Mouse (Mus musculus) embryonic facial prominence, embryonic 15.5 days (tissue): ENCODE measurements around the gene Ubald1. TPM values are rescaled to one million over a fixed set of nuclear protein-coding genes. Genes with fewer than 3 reads are reported as not detected.

Experiments
- ATAC-seq: fragments of 200-750 bp; cut with Nextera tagmentation; 2 replicates; pipeline ENCODE4 v1.8.0; 2017; ENCODE audit warnings: low read depth, moderate TSS enrichment; ENCODE audit not compliant: insufficient number of reproducible peaks, low FRiP score, low TSS enrichment
- H3K27ac ChIP-seq: fragments of 300-500 bp; sonication (generic); replicated peaks from 2 replicates; pipeline ENCODE4 v1.5.1; 2015; ENCODE audit warnings: mild to moderate bottlenecking, inconsistent platforms
- H3K27me3 ChIP-seq: fragments of 300-500 bp; sonication (generic); 2 replicates; pipeline ENCODE4 v1.6.1; 2015; ENCODE audit warnings: inconsistent platforms
- H3K36me3 ChIP-seq: fragments of 300-500 bp; sonication (generic); 2 replicates; pipeline ENCODE4 v1.6.1; 2015; ENCODE audit warnings: mild to moderate bottlenecking, inconsistent platforms
- H3K4me1 ChIP-seq: fragments of 300-500 bp; sonication (generic); 2 replicates; pipeline ENCODE4 v1.6.1; 2015; ENCODE audit warnings: inconsistent platforms
- H3K4me2 ChIP-seq: fragments of 300-500 bp; sonication (generic); replicated peaks from 2 replicates; pipeline ENCODE4 v1.6.1; 2015; ENCODE audit warnings: mild to moderate bottlenecking, inconsistent platforms
- H3K4me3 ChIP-seq: fragments of 300-500 bp; sonication (generic); replicated peaks from 2 replicates; pipeline ENCODE4 v1.5.1; 2015; ENCODE audit warnings: mild to moderate bottlenecking, inconsistent platforms
- H3K9ac ChIP-seq: fragments of 300-500 bp; sonication (generic); 2 replicates; pipeline ENCODE4 v1.6.1; 2015; ENCODE audit warnings: inconsistent platforms
- H3K9me3 ChIP-seq: fragments of 300-500 bp; sonication (generic); replicated peaks from 2 replicates; pipeline ENCODE4 v1.6.1; 2016; ENCODE audit warnings: inconsistent platforms
- WGBS: fragments of 180-500 bp; shearing (Covaris S2); methylation state at CpG from one replicate; pipeline ENCODE4 v1.1.7; 2015; 5-methylcytosine and 5-hydroxymethylcytosine counted together
- polyA plus RNA-seq: library from polyadenylated mRNA; unstranded; fragments of >200 nt; fragmentation: Nextera tagmentation; extraction: Ambion mirVana; gene quantifications from 2 replicates; pipeline ENCODE4 v1.2.1, GENCODE M21; 2015

Gene Ubald1
- polyA plus RNA-seq, 1 experiment from 2014 or later, result 51.3 TPM

DNA sequence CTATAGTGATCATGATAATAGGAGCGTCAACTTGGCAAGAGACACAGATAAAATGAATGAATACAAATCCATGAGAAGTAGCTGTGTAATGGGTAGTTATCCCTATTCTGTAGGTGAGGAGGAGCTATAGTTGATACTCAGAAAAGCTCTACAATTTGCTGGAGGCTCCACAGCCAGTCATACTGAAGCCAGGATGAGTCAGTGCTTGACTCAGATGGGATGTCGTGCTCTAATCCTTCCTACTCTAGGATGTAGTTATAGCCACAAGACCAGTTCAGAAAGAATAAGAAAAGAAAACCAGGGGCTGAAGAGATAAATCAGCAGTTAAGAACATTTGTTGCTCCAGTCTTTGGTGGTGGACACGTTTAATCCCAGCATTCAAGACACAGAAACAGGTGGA is 42.5 kb downstream of the Ubald1 start:
- ATAC-seq, result no peak
- WGBS, result 67% methylated on average over 3 of the region's 3 CpGs
- Histone ChIP-seq H3K4me1 (no peaks in the 10 kb centered on the region), H3K9ac (no peak overlapping the region), H3K4me3 (no peak overlapping the region), H3K27me3 (no peaks in the 10 kb centered on the region), H3K27ac (no peak overlapping the region), H3K4me2 (no peak overlapping the region), H3K36me3 (no peaks in the 10 kb centered on the region), H3K9me3 (no peaks in the 10 kb centered on the region)

DNA sequence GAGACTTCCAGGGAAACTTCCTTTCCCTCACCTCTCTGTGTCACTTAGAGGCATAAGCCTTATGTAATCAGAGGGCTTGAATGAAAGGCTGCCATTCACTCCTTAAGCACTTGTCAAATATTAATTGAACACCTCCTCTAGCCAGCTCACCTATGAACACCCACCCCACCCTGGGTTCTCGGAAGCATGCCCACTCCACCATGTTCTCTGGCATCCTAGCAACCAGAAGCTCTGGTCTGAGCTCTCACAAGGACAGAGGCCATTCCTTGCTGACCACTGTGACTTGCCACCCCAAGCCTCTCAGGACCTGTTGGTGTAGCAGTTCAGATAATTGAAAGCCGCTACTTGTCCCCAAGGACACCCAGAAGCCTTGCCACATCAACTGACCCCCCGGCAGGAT is 44.9 kb downstream of the Ubald1 start, which contains the start of gene 4930562C15Rik:
TSS of gene 4930562C15Rik (plus strand) at position 226 of the 400 bp plus-strand sequence.
- H3K9me3 ChIP-seq, result no peaks in the 10 kb centered on the region
- no peak within 1 kb of the TSS for H3K27ac ChIP-seq
- no peaks in the 10 kb centered on the region for H3K27me3 ChIP-seq
- WGBS, result 89% methylated on average over 3 of the region's 3 CpGs
- no peak within 1 kb of the TSS for H3K4me2 ChIP-seq
- no peaks in the 10 kb centered on the region for H3K4me1 ChIP-seq
- H3K36me3 ChIP-seq, result no peaks in the 10 kb centered on the region
- no peak within 1 kb of the TSS for H3K4me3 ChIP-seq
- no peak for ATAC-seq
- no peak within 1 kb of the TSS for H3K9ac ChIP-seq

DNA sequence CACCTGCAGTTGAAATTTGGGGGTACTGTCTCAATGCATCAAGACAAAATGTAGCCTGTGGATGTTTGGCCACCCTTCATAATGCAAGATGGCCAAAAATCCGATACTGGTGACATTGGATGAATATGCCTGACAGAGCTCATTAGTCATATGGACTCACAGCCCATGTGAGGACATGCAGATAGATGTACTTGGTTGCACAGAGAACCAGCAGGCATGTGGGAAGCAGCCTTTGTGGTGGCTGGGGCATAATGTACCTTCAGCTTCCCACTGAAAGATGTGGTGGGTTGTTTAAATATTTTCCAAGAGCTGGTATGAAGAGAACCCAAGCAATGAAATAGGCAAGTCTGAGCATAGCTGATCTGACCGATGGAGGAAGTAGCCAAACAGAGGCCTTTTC is 46.3 kb downstream of the Ubald1 start:
- no peak overlapping the region for H3K4me2 ChIP-seq
- no peak overlapping the region for H3K27ac ChIP-seq
- no peak overlapping the region for H3K9ac ChIP-seq
- H3K9me3 ChIP-seq, result no peaks in the 10 kb centered on the region
- 69% methylated on average over 2 of the region's 2 CpGs for WGBS
- H3K4me1 ChIP-seq, result no peaks in the 10 kb centered on the region
- H3K27me3 ChIP-seq, result no peaks in the 10 kb centered on the region
- H3K4me3 ChIP-seq, result no peak overlapping the region
- ATAC-seq, result no peak
- no peaks in the 10 kb centered on the region for H3K36me3 ChIP-seq

GRCm38 (mm10) chr16:4831650-4832419 is 48.3 kb downstream of the Ubald1 start:
- Histone ChIP-seq H3K4me2 (no peak overlapping the region), H3K27ac (no peak overlapping the region), H3K27me3 (no peaks in the 10 kb centered on the region), H3K36me3 (no peaks in the 10 kb centered on the region), H3K9me3 (no peaks in the 10 kb centered on the region), H3K9ac (no peak overlapping the region), H3K4me3 (no peak overlapping the region), H3K4me1 (no peaks in the 10 kb centered on the region)
- ATAC-seq, result no peak
- WGBS, result 69% methylated on average over 15 of the region's 15 CpGs

- no peaks in the 10 kb centered on the region for H3K9me3 ChIP-seq
- H3K9ac ChIP-seq, result no peak overlapping the region
- H3K4me2 ChIP-seq, result no peak overlapping the region
- 76% methylated on average over 6 of the region's 6 CpGs for WGBS
- no peaks in the 10 kb centered on the region for H3K36me3 ChIP-seq
- ATAC-seq, result no peak
- no peaks in the 10 kb centered on the region for H3K27me3 ChIP-seq
- H3K4me1 ChIP-seq, result no peaks in the 10 kb centered on the region
- no peak overlapping the region for H3K4me3 ChIP-seq
- no peak overlapping the region for H3K27ac ChIP-seq
Observed at GRCm38 (mm10) chr16:4829271-4829900, 50.7 kb downstream of the Ubald1 start.

GRCm38 (mm10) chr16:4827639-4828038 is 52.5 kb downstream of the Ubald1 start:
- Histone ChIP-seq H3K27ac (no peak overlapping the region), H3K9me3 (no peaks in the 10 kb centered on the region), H3K4me2 (no peak overlapping the region), H3K27me3 (no peaks in the 10 kb centered on the region), H3K4me1 (no peaks in the 10 kb centered on the region), H3K9ac (no peak overlapping the region), H3K4me3 (no peak overlapping the region), H3K36me3 (no peaks in the 10 kb centered on the region)
- ATAC-seq, result no peak
- 89% methylated on average over 5 of the region's 5 CpGs for WGBS

Other genes with a start within 250 kb of the Ubald1 start
- 33.7 and 36.8 TPM in 2 replicates for gene Vasn, start 240.4 kb downstream of the Ubald1 start, polyA plus RNA-seq
- gene Dnaja3, start 240.3 kb downstream of the Ubald1 start, polyA plus RNA-seq, result 61.2 and 62.6 TPM in 2 replicates
- gene Coro7, start 200.5 kb downstream of the Ubald1 start, polyA plus RNA-seq, result 17.2 and 21.4 TPM in 2 replicates
- 51.3 and 52.5 TPM in 2 replicates for gene Nmral1, start 161.0 kb downstream of the Ubald1 start, polyA plus RNA-seq
- 100 and 101 TPM in 2 replicates for gene Hmox2, start 154.0 kb downstream of the Ubald1 start, polyA plus RNA-seq
- 90.6 and 96.6 TPM in 2 replicates for gene Cdip1, start 90.0 kb downstream of the Ubald1 start, polyA plus RNA-seq
- 0.32 and 0.63 TPM in 2 replicates for gene 4930562C15Rik, start 44.9 kb downstream of the Ubald1 start, polyA plus RNA-seq
- 84.1 and 87.0 TPM in 2 replicates for gene Mgrn1, start 5.9 kb upstream of the Ubald1 start, polyA plus RNA-seq
- 156 and 161 TPM in 2 replicates for gene Nudt16l1, start 58.4 kb upstream of the Ubald1 start, polyA plus RNA-seq
- gene Anks3, start 83.9 kb upstream of the Ubald1 start, polyA plus RNA-seq, result 64.7 and 72.8 TPM in 2 replicates
- gene Sept12, start 117.5 kb upstream of the Ubald1 start, polyA plus RNA-seq, result not detected in 2 replicates
- gene Smim22, start 127.0 kb upstream of the Ubald1 start, polyA plus RNA-seq, result 14.2 and 17.9 TPM in 2 replicates
- 63.5 and 69.8 TPM in 2 replicates for gene Rogdi, start 133.2 kb upstream of the Ubald1 start, polyA plus RNA-seq
- gene Glyr1, start 169.5 kb upstream of the Ubald1 start, polyA plus RNA-seq, result 130 and 136 TPM in 2 replicates
- 20.4 and 23.6 TPM in 2 replicates for gene Ubn1, start 169.7 kb upstream of the Ubald1 start, polyA plus RNA-seq